Mouse (Mus musculus): ENCODE measurements at regions not wholly inside any gene's neighbourhood (a gene's known extent, or its start where the extent isn't known, plus 50 kb on each side); places are given as distances from the start of the nearest gene placed in this dataset. TPM values are rescaled to one million over a fixed set of nuclear protein-coding genes. Genes with fewer than 3 reads are reported as not detected.

DNA sequence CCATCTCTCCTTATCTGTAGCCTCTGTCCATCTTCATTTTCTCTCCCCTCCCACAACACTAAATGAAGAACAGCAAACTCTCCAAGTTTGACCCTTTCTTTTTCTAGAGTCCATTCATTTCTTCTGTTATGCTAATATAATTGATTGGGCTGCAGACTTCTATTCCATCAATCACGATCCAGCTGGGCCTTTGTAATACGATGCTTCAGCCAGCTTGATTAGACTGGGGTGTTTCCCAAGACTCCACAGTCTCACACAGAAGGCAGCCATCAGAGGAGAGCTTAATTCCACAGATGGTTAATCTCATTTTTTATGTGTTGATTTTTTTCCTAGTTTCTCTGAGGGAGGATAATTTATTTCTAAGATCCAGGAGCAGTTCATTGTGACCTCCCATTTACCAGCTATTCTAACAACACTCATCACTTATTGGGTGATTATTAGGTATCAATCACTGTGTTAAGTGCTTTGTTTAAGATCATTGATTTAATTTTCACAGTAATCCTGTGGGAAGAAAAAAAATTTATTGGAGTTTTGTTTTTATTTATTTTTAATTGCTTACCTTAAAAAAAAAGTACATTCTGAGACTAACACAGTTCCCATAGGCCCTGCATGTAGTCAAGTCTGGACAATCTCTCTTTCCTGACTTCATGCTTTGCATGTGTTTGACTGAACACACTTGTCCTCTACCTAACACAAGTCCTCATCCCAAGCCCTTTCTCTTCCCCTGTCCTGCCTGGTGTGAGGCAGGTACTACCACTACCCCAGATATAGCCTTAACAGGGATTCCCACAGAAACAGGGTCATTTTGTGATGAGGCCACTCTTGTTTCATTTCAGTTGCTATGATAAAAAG lies 925.5 kb downstream of the Ntrk3 start:
- no peaks in the 10 kb centered on the region for H3K27me3 ChIP-seq
- H3K4me1 ChIP-seq: no peaks in the 10 kb centered on the region
- H3K4me3 ChIP-seq (replicated peaks): no peak overlapping the region
- no peak overlapping the region for H3K4me2 ChIP-seq
- H3K9me3 ChIP-seq (replicated peaks): no peaks in the 10 kb centered on the region
- no peak overlapping the region for H3K27ac ChIP-seq
- no peak overlapping the region for H3K9ac ChIP-seq
- H3K36me3 ChIP-seq: no peaks in the 10 kb centered on the region
- 4% methylated on average over 2 of the region's 2 CpGs for WGBS
- peak; percentile 92 for ATAC-seq (replicated peaks; ENCODE audit: low FRiP score)

GRCm38 (mm10) chr7:77786801-77787200 lies 951.0 kb downstream of the Ntrk3 start:
- no peak overlapping the region for H3K4me3 ChIP-seq (replicated peaks)
- H3K4me2 ChIP-seq: no peak overlapping the region
- no peaks in the 10 kb centered on the region for H3K9me3 ChIP-seq (replicated peaks)
- WGBS: 57% methylated on average over 2 of the region's 2 CpGs
- H3K27ac ChIP-seq: no peak overlapping the region
- H3K27me3 ChIP-seq: no peaks in the 10 kb centered on the region
- H3K36me3 ChIP-seq: no peaks in the 10 kb centered on the region
- ATAC-seq (replicated peaks; ENCODE audit: low FRiP score): no peak
- no peaks in the 10 kb centered on the region for H3K4me1 ChIP-seq
- no peak overlapping the region for H3K9ac ChIP-seq

GRCm38 (mm10) chr7:77771711-77772449 lies 965.9 kb downstream of the Ntrk3 start:
- Histone ChIP-seq H3K27me3 (no peaks in the 10 kb centered on the region), H3K9ac (no peak overlapping the region), H3K4me1 (peaks cover 7% of the 10 kb centered on the region), H3K9me3 (replicated peaks) (no peaks in the 10 kb centered on the region), H3K36me3 (no peaks in the 10 kb centered on the region), H3K4me3 (replicated peaks) (no peak overlapping the region), H3K27ac (no peak overlapping the region), H3K4me2 (no peak overlapping the region)
- peak; percentile 91 for ATAC-seq (replicated peaks; ENCODE audit: low FRiP score)
- WGBS: 66% methylated on average over 11 of the region's 11 CpGs

- no peak for ATAC-seq (replicated peaks; ENCODE audit: low FRiP score)
- Histone ChIP-seq H3K9me3 (replicated peaks) (no peaks in the 10 kb centered on the region), H3K9ac (no peak overlapping the region), H3K4me2 (no peak overlapping the region), H3K27me3 (no peaks in the 10 kb centered on the region), H3K36me3 (no peaks in the 10 kb centered on the region), H3K27ac (no peak overlapping the region), H3K4me3 (replicated peaks) (no peak overlapping the region), H3K4me1 (no peaks in the 10 kb centered on the region)
- WGBS: 72% methylated on average over 4 of the region's 4 CpGs
These were observed 998.6 kb downstream of the Ntrk3 start for GRCm38 (mm10) chr7:77738996-77739765.

Small RNA genes lying in the stretch of these regions (microRNA-seq; reads per million reads assigned to microRNA genes)
- gene Gm44358: not detected
